Mouse (Mus musculus) CH12F3 (cell line): ENCODE data around the gene Fam219b.

ENCODE experiments used
- in situ Hi-C: fragments of 300-500 bp; cut with MboI; formaldehyde crosslinking; loops from 2 replicates; pipeline ENCODE4 v1.14.3; 2020; ENCODE audit warnings: low sequenced_read_pairs

Fam219b gene

GRCm38 (mm10) chr9:57523754-57524153 lies 13.6 kb upstream of the Fam219b start:
- in situ Hi-C loops: no loop called here

- in situ Hi-C loops: no loop called here
These were observed 12.9 kb upstream of the Fam219b start for GRCm38 (mm10) chr9:57524439-57524838.

- in situ Hi-C loops: no loop called here
These were observed 11.8 kb upstream of the Fam219b start for GRCm38 (mm10) chr9:57525516-57525915.

- in situ Hi-C loops: no loop called here
These were observed 10.9 kb upstream of the Fam219b start for GRCm38 (mm10) chr9:57526435-57526834.

GRCm38 (mm10) chr9:57531946-57532345 lies 5.4 kb upstream of the Fam219b start:
- in situ Hi-C loops: no loop called here

- in situ Hi-C loops: no loop called here
These were observed 966 bp upstream of the Fam219b start for GRCm38 (mm10) chr9:57536362-57536761.

- in situ Hi-C loops: no loop called here
These were observed 427 bp downstream of the Fam219b start for GRCm38 (mm10) chr9:57537728-57538181.

GRCm38 (mm10) chr9:57539550-57539949 lies 2.2 kb downstream of the Fam219b start:
- in situ Hi-C loops: no loop called here

GRCm38 (mm10) chr9:57541312-57541711 lies 4.0 kb downstream of the Fam219b start:
- in situ Hi-C loops: no loop called here

GRCm38 (mm10) chr9:57543951-57544350 lies 6.6 kb downstream of the Fam219b start:
- in situ Hi-C loops: no loop called here

GRCm38 (mm10) chr9:57547287-57547686 lies 10.0 kb downstream of the Fam219b start:
- in situ Hi-C loops: no loop called here

- in situ Hi-C loops: no loop called here
These were observed 10.5 kb downstream of the Fam219b start for GRCm38 (mm10) chr9:57547869-57548268.

GRCm38 (mm10) chr9:57549186-57549585 lies 11.9 kb downstream of the Fam219b start:
- in situ Hi-C loops: no loop called here

GRCm38 (mm10) chr9:57550126-57550862 lies 13.0 kb downstream of the Fam219b start:
- in situ Hi-C loops: no loop called here

GRCm38 (mm10) chr9:57552139-57552887 lies 15.0 kb downstream of the Fam219b start, which contains the start of gene Mpi:
Mpi (minus strand) TSS chr9:57552763.
- in situ Hi-C loops: no loop called here

- in situ Hi-C loops: no loop called here
These were observed 15.8 kb downstream of the Fam219b start for GRCm38 (mm10) chr9:57553119-57553518.

- in situ Hi-C loops: no loop called here
These were observed 17.4 kb downstream of the Fam219b start for GRCm38 (mm10) chr9:57554753-57555152.

- in situ Hi-C loops: no loop called here
These were observed 19.9 kb downstream of the Fam219b start for GRCm38 (mm10) chr9:57557215-57557614.

GRCm38 (mm10) chr9:57558625-57559024 lies 21.3 kb downstream of the Fam219b start:
- in situ Hi-C loops: no loop called here

GRCm38 (mm10) chr9:57559568-57559967 lies 22.2 kb downstream of the Fam219b start:
- in situ Hi-C loops: no loop called here

- in situ Hi-C loops: no loop called here
These were observed 22.9 kb downstream of the Fam219b start for GRCm38 (mm10) chr9:57560263-57560662.
